Mouse (Mus musculus): ENCODE measurements around the gene Dnph1. TPM values are rescaled to one million over a fixed set of nuclear protein-coding genes. Genes with fewer than 3 reads are reported as not detected.
A peak's percentile ranks its signal among the peaks of the same experiment; 100 is the strongest.

The Dnph1 gene
- polyA plus RNA-seq, 1 experiment from 2014 or later: 31.6 TPM

GRCm38 (mm10) chr17:46545813-46546564 lies 49.5 kb downstream of the Dnph1 start, which contains the start of gene Cul9:
Cul9 (minus strand) TSS chr17:46546388.
- Histone ChIP-seq H3K4me1 (replicated peaks) (peaks cover 26% of the 10 kb centered on the region), H3K4me3 (replicated peaks) (peak within 1 kb of the TSS; percentile 81), H3K27ac (peak within 1 kb of the TSS; percentile 30; the same call in 1 of the 2 replicates), H3K9me3 (no peaks in the 10 kb centered on the region), H3K4me2 (replicated peaks) (peak within 1 kb of the TSS; percentile 86), H3K27me3 (peaks cover 13% of the 10 kb centered on the region), H3K9ac (replicated peaks) (peak within 1 kb of the TSS; percentile 93), H3K36me3 (peaks cover 50% of the 10 kb centered on the region)
- 1% methylated on average over 43 of the region's 49 CpGs for WGBS
- ATAC-seq: peak; percentile 95

- H3K4me2 ChIP-seq (replicated peaks): peak overlapping the region; percentile 86
- H3K4me3 ChIP-seq (replicated peaks): peak overlapping the region; percentile 81
- ATAC-seq: no peak
- H3K27me3 ChIP-seq: peaks cover 13% of the 10 kb centered on the region
- 6% methylated on average over 7 of the region's 7 CpGs for WGBS
- no peak overlapping the region for H3K27ac ChIP-seq
- H3K36me3 ChIP-seq: peaks cover 50% of the 10 kb centered on the region
- H3K9me3 ChIP-seq: no peaks in the 10 kb centered on the region
- H3K4me1 ChIP-seq (replicated peaks): peaks cover 26% of the 10 kb centered on the region
- peak overlapping the region; percentile 93 for H3K9ac ChIP-seq (replicated peaks)
These were observed 50.1 kb downstream of the Dnph1 start for GRCm38 (mm10) chr17:46546591-46546990.

- Histone ChIP-seq H3K36me3 (peaks cover 51% of the 10 kb centered on the region), H3K9me3 (no peaks in the 10 kb centered on the region), H3K4me2 (replicated peaks) (peak overlapping the region; percentile 86), H3K4me1 (replicated peaks) (peaks cover 28% of the 10 kb centered on the region), H3K9ac (replicated peaks) (no peak overlapping the region), H3K27me3 (peaks cover 13% of the 10 kb centered on the region), H3K4me3 (replicated peaks) (peak overlapping the region; percentile 81; the same call in 1 of the 2 replicates), H3K27ac (no peak overlapping the region)
- WGBS: 9% methylated on average over 8 of the region's 8 CpGs
- ATAC-seq: no peak
These were observed 50.5 kb downstream of the Dnph1 start for GRCm38 (mm10) chr17:46546995-46547394.

- H3K4me1 ChIP-seq (replicated peaks): peaks cover 36% of the 10 kb centered on the region
- H3K9me3 ChIP-seq: no peaks in the 10 kb centered on the region
- ATAC-seq: no peak
- 3% methylated on average over 3 of the region's 3 CpGs for WGBS
- H3K27ac ChIP-seq: no peak overlapping the region
- no peak overlapping the region for H3K4me3 ChIP-seq (replicated peaks)
- peaks cover 51% of the 10 kb centered on the region for H3K36me3 ChIP-seq
- no peak overlapping the region for H3K4me2 ChIP-seq (replicated peaks)
- no peak overlapping the region for H3K9ac ChIP-seq (replicated peaks)
- peaks cover 13% of the 10 kb centered on the region for H3K27me3 ChIP-seq
These were observed 51.4 kb downstream of the Dnph1 start for GRCm38 (mm10) chr17:46547923-46548322.

- Histone ChIP-seq H3K27me3 (peaks cover 13% of the 10 kb centered on the region), H3K4me3 (replicated peaks) (no peak overlapping the region), H3K27ac (no peak overlapping the region), H3K4me1 (replicated peaks) (peaks cover 42% of the 10 kb centered on the region), H3K4me2 (replicated peaks) (no peak overlapping the region), H3K9me3 (no peaks in the 10 kb centered on the region), H3K9ac (replicated peaks) (no peak overlapping the region), H3K36me3 (peaks cover 45% of the 10 kb centered on the region)
- WGBS: 57% methylated on average over 11 of the region's 11 CpGs
- ATAC-seq: no peak
These were observed 52.2 kb downstream of the Dnph1 start for GRCm38 (mm10) chr17:46548741-46549140.

- peaks cover 13% of the 10 kb centered on the region for H3K27me3 ChIP-seq
- H3K27ac ChIP-seq: no peak overlapping the region
- H3K4me3 ChIP-seq (replicated peaks): no peak overlapping the region
- 22% methylated on average over 8 of the region's 8 CpGs for WGBS
- peaks cover 45% of the 10 kb centered on the region for H3K36me3 ChIP-seq
- no peak overlapping the region for H3K4me2 ChIP-seq (replicated peaks)
- no peak overlapping the region for H3K9ac ChIP-seq (replicated peaks)
- H3K4me1 ChIP-seq (replicated peaks): peaks cover 47% of the 10 kb centered on the region
- ATAC-seq: no peak
- no peaks in the 10 kb centered on the region for H3K9me3 ChIP-seq
These were observed 52.7 kb downstream of the Dnph1 start for GRCm38 (mm10) chr17:46549193-46549592.

Other genes starting within 250 kb of the Dnph1 start
- gene Polr1c, start 248.7 kb upstream of the Dnph1 start, polyA plus RNA-seq (2015; fragmentation: Nextera tagmentation; extraction: Ambion mirVana): 92.8 and 99.0 TPM in 2 replicates
- 87.3 and 91.6 TPM in 2 replicates for gene Yipf3, start 248.6 kb upstream of the Dnph1 start, polyA plus RNA-seq (2015; fragmentation: Nextera tagmentation; extraction: Ambion mirVana)
- 7.5 and 8.2 TPM in 2 replicates for gene Lrrc73, start 243.2 kb upstream of the Dnph1 start, polyA plus RNA-seq (2015; fragmentation: Nextera tagmentation; extraction: Ambion mirVana)
- 31.3 and 37.2 TPM in 2 replicates for gene Tjap1, start 213.7 kb upstream of the Dnph1 start, polyA plus RNA-seq (2015; fragmentation: Nextera tagmentation; extraction: Ambion mirVana)
- 7.3 and 7.5 TPM in 2 replicates for gene Dlk2, start 199.3 kb upstream of the Dnph1 start, polyA plus RNA-seq (2015; fragmentation: Nextera tagmentation; extraction: Ambion mirVana)
- gene Abcc10, start 168.4 kb upstream of the Dnph1 start, polyA plus RNA-seq (2015; fragmentation: Nextera tagmentation; extraction: Ambion mirVana): 9.1 and 9.8 TPM in 2 replicates
- 14.4 and 16.6 TPM in 2 replicates for gene Zfp318, start 113.0 kb upstream of the Dnph1 start, polyA plus RNA-seq (2015; fragmentation: Nextera tagmentation; extraction: Ambion mirVana)
- gene Crip3, start 67.8 kb upstream of the Dnph1 start, polyA plus RNA-seq (2015; fragmentation: Nextera tagmentation; extraction: Ambion mirVana): 2.1 TPM in 2 replicates
- not detected in 2 replicates for gene Slc22a7, start 58.3 kb upstream of the Dnph1 start, polyA plus RNA-seq (2015; fragmentation: Nextera tagmentation; extraction: Ambion mirVana)
- gene Ttbk1, start 9.0 kb upstream of the Dnph1 start, polyA plus RNA-seq (2015; fragmentation: Nextera tagmentation; extraction: Ambion mirVana): 4.6 and 5.0 TPM in 2 replicates
- 18.7 and 20.3 TPM in 2 replicates for gene Cul9, start 49.7 kb downstream of the Dnph1 start, polyA plus RNA-seq (2015; fragmentation: Nextera tagmentation; extraction: Ambion mirVana)
- gene Srf, start 59.5 kb downstream of the Dnph1 start, polyA plus RNA-seq (2015; fragmentation: Nextera tagmentation; extraction: Ambion mirVana): 4.1 and 6.0 TPM in 2 replicates
- gene Ptk7, start 132.8 kb downstream of the Dnph1 start, polyA plus RNA-seq (2015; fragmentation: Nextera tagmentation; extraction: Ambion mirVana): 33.4 and 37.5 TPM in 2 replicates
- gene Klc4, start 149.3 kb downstream of the Dnph1 start, polyA plus RNA-seq (2015; fragmentation: Nextera tagmentation; extraction: Ambion mirVana): 49.1 and 54.1 TPM in 2 replicates
- 75.1 and 89.5 TPM in 2 replicates for gene Mrpl2, start 149.5 kb downstream of the Dnph1 start, polyA plus RNA-seq (2015; fragmentation: Nextera tagmentation; extraction: Ambion mirVana)
- 41.6 and 46.3 TPM in 2 replicates for gene Cul7, start 153.6 kb downstream of the Dnph1 start, polyA plus RNA-seq (2015; fragmentation: Nextera tagmentation; extraction: Ambion mirVana)
- 48.1 and 49.9 TPM in 2 replicates for gene Rrp36, start 177.6 kb downstream of the Dnph1 start, polyA plus RNA-seq (2015; fragmentation: Nextera tagmentation; extraction: Ambion mirVana)
- gene Mea1, start 182.1 kb downstream of the Dnph1 start, polyA plus RNA-seq (2015; fragmentation: Nextera tagmentation; extraction: Ambion mirVana): 237 and 241 TPM in 2 replicates
- 152 TPM in 2 replicates for gene Klhdc3, start 184.2 kb downstream of the Dnph1 start, polyA plus RNA-seq (2015; fragmentation: Nextera tagmentation; extraction: Ambion mirVana)
- 88.6 and 94.5 TPM in 2 replicates for gene Ppp2r5d, start 208.4 kb downstream of the Dnph1 start, polyA plus RNA-seq (2015; fragmentation: Nextera tagmentation; extraction: Ambion mirVana)
- gene Pex6, start 214.8 kb downstream of the Dnph1 start, polyA plus RNA-seq (2015; fragmentation: Nextera tagmentation; extraction: Ambion mirVana): 21.3 and 24.3 TPM in 2 replicates
- 0.80 and 0.81 TPM in 2 replicates for gene Gnmt, start 232.5 kb downstream of the Dnph1 start, polyA plus RNA-seq (2015; fragmentation: Nextera tagmentation; extraction: Ambion mirVana)

Measured in midbrain, embryonic 13.5 days (tissue).